Mouse (Mus musculus) olfactory bulb, adult 2 months (tissue): ENCODE measurements around the gene 9430007A20Rik. TPM values are rescaled to one million over a fixed set of nuclear protein-coding genes. Genes with fewer than 3 reads are reported as not detected.
"Not testable (repeated sequence)": the region's sequence is repeated elsewhere in the genome, so short reads cannot be mapped to it uniquely, and the experiment has no call there.

Experiments used
- H3K27ac ChIP-seq: fragments of 200-500 bp; 2 replicates; pipeline ENCODE4 v1.5.1; 2012; ENCODE audit warnings: low read depth, low read length; ENCODE audit not compliant: insufficient read depth
- H3K4me1 ChIP-seq: fragments of 200-500 bp; 2 replicates; pipeline ENCODE4 v1.6.1; 2012; ENCODE audit warnings: low read length; ENCODE audit not compliant: control insufficient read depth, insufficient read depth
- H3K4me3 ChIP-seq: fragments of 200-500 bp; 2 replicates; pipeline ENCODE4 v1.5.1; 2012; ENCODE audit warnings: mild to moderate bottlenecking, low read depth, low read length, moderate library complexity; ENCODE audit not compliant: insufficient read depth
- CTCF ChIP-seq: fragments of 200-500 bp; IDR thresholded peaks from 2 replicates; pipeline ENCODE4 v1.5.1; 2012; ENCODE audit warnings: low read depth, mild to moderate bottlenecking, low read length, moderate library complexity; ENCODE audit not compliant: insufficient read depth
- POLR2A ChIP-seq: fragments of 200-500 bp; IDR thresholded peaks from 2 replicates; pipeline ENCODE4 v1.6.1; 2012; ENCODE audit warnings: mild to moderate bottlenecking, low read depth, low read length, moderate library complexity; ENCODE audit not compliant: insufficient read depth
- WGBS: fragments of 180-500 bp; shearing (Covaris S2); methylation state at CpG from one replicate; pipeline ENCODE4 v1.1.7; 2018; 5-methylcytosine and 5-hydroxymethylcytosine counted together
- polyA plus RNA-seq: library from polyadenylated mRNA; stranded (reverse); fragments of >200 nt; gene quantifications from 2 replicates; pipeline ENCODE4 v1.2.4, GENCODE M21; 2012; ENCODE audit warnings: low replicate concordance; ENCODE audit not compliant: missing spikeins, insufficient read depth, insufficient read length

9430007A20Rik gene
- not detected in 2 replicates for polyA plus RNA-seq

- WGBS, result 73% methylated on average over 5 of the region's 5 CpGs
- H3K4me1 ChIP-seq, result no peaks in the 10 kb centered on the region
- no peak for TF ChIP-seq POLR2A
- TF ChIP-seq CTCF, result no peak
- H3K4me3 ChIP-seq, result no peak within 1 kb of the TSS
- no peak within 1 kb of the TSS for H3K27ac ChIP-seq
Observed at GRCm38 (mm10) chr4:144519522-144519921, at the start of gene 9430007A20Rik. 9430007A20Rik (plus strand) TSS chr4:144519822.

- TF ChIP-seq CTCF, result no peak
- no peaks in the 10 kb centered on the region for H3K4me1 ChIP-seq
Observed at GRCm38 (mm10) chr4:144493331-144493730, 26.3 kb upstream of the 9430007A20Rik start.

GRCm38 (mm10) chr4:144506518-144506917 is 13.1 kb upstream of the 9430007A20Rik start:
- Histone ChIP-seq H3K4me3 (no peak overlapping the region), H3K27ac (no peak overlapping the region), H3K4me1 (no peaks in the 10 kb centered on the region)
- 80% methylated on average over 1 of the region's 1 CpGs for WGBS
- TF ChIP-seq CTCF, result no peak
- TF ChIP-seq POLR2A, result no peak

More at GRCm38 (mm10) chr4:144493331-144493730, 26.3 kb upstream of the 9430007A20Rik start:
- Histone ChIP-seq H3K4me3 (no peak overlapping the region), H3K27ac (no peak overlapping the region)

- WGBS, result 72% methylated on average over 1 of the region's 1 CpGs
- TF ChIP-seq POLR2A, result no peak
- TF ChIP-seq CTCF, result no peak
- Histone ChIP-seq H3K4me1 (no peaks in the 10 kb centered on the region), H3K4me3 (no peak overlapping the region), H3K27ac (no peak overlapping the region)
Observed at GRCm38 (mm10) chr4:144544689-144545088, 25.1 kb downstream of the 9430007A20Rik start.

GRCm38 (mm10) chr4:144545339-144545738 is 25.7 kb downstream of the 9430007A20Rik start:
- not testable (repeated sequence) for H3K4me1 ChIP-seq, H3K27ac ChIP-seq, H3K4me3 ChIP-seq
- WGBS, result 95% methylated on average over 13 of the region's 13 CpGs

- Histone ChIP-seq H3K4me1 (no peaks in the 10 kb centered on the region), H3K4me3 (no peak overlapping the region), H3K27ac (no peak overlapping the region)
- TF ChIP-seq CTCF (no peak), POLR2A (no peak)
Observed at GRCm38 (mm10) chr4:144551156-144551555, 31.5 kb downstream of the 9430007A20Rik start.

GRCm38 (mm10) chr4:144559792-144560191 is 40.2 kb downstream of the 9430007A20Rik start:
- TF ChIP-seq CTCF, result no peak
- TF ChIP-seq POLR2A, result no peak
- Histone ChIP-seq H3K4me3 (no peak overlapping the region), H3K27ac (no peak overlapping the region), H3K4me1 (no peaks in the 10 kb centered on the region)

- Histone ChIP-seq H3K4me3 (no peak overlapping the region), H3K27ac (no peak overlapping the region), H3K4me1 (no peaks in the 10 kb centered on the region)
- WGBS, result 52% methylated on average over 2 of the region's 2 CpGs
- TF ChIP-seq POLR2A (no peak), CTCF (no peak)
Observed at GRCm38 (mm10) chr4:144561205-144561604, 41.6 kb downstream of the 9430007A20Rik start.

- Histone ChIP-seq H3K4me3 (no peak within 1 kb of the TSS), H3K27ac (no peak within 1 kb of the TSS), H3K4me1 (no peaks in the 10 kb centered on the region)
- WGBS, result 90% methylated on average over 1 of the region's 1 CpGs
- TF ChIP-seq CTCF (no peak), POLR2A (no peak)
Observed at GRCm38 (mm10) chr4:144565034-144565433, 45.4 kb downstream of the 9430007A20Rik start, which contains the start of gene Gm13124. Gm13124 (minus strand) TSS chr4:144565134.

- no peak overlapping the region for H3K27ac ChIP-seq
- TF ChIP-seq POLR2A, result no peak
- TF ChIP-seq CTCF, result no peak
- H3K4me1 ChIP-seq, result no peaks in the 10 kb centered on the region
- H3K4me3 ChIP-seq, result no peak overlapping the region
Observed at GRCm38 (mm10) chr4:144567752-144568151, 48.1 kb downstream of the 9430007A20Rik start.

Other genes starting within 250 kb of the 9430007A20Rik start
- not detected in 2 replicates for gene Pramel5, start 239.3 kb upstream of the 9430007A20Rik start, polyA plus RNA-seq
- gene Gm13128, start 189.6 kb upstream of the 9430007A20Rik start, polyA plus RNA-seq, result not detected in 2 replicates
- not detected in 2 replicates for gene Gm13119, start 161.9 kb upstream of the 9430007A20Rik start, polyA plus RNA-seq
- gene Pramef20, start 141.9 kb upstream of the 9430007A20Rik start, polyA plus RNA-seq, result not detected in 2 replicates
- not detected in 2 replicates for gene Pramef12, start 111.4 kb upstream of the 9430007A20Rik start, polyA plus RNA-seq
- not detected in 2 replicates for gene 1700012P22Rik, start 81.0 kb upstream of the 9430007A20Rik start, polyA plus RNA-seq
- not detected in 2 replicates for gene Gm9944, start 66.5 kb upstream of the 9430007A20Rik start, polyA plus RNA-seq
- not detected in 2 replicates for gene Aadacl3, start 56.1 kb upstream of the 9430007A20Rik start, polyA plus RNA-seq
- not detected in 2 replicates for gene Gm13124, start 45.3 kb downstream of the 9430007A20Rik start, polyA plus RNA-seq
- not detected in 2 replicates for gene Aadacl4, start 93.9 kb downstream of the 9430007A20Rik start, polyA plus RNA-seq
- not detected in 2 replicates for gene Gm436, start 166.5 kb downstream of the 9430007A20Rik start, polyA plus RNA-seq
- gene Gm13178, start 201.6 kb downstream of the 9430007A20Rik start, polyA plus RNA-seq, result not detected in 2 replicates